Mouse (Mus musculus): ENCODE data around the gene Tmem229b. TPM values are rescaled to one million over a fixed set of nuclear protein-coding genes. Genes with fewer than 3 reads are reported as not detected.
"Not testable (repeated sequence)": the region's sequence is repeated elsewhere in the genome, so short reads cannot be mapped to it uniquely, and the experiment has no call there.

Gene Tmem229b
- total and polyA plus RNA-seq, 3 experiments = 3.2 to 4.2 (median 3.3) TPM

GRCm38 (mm10) chr12:78922977-78923376, 84.5 kb downstream of the Tmem229b start:
- H3K4me1 ChIP-seq (ENCODE audit: control insufficient read depth, insufficient read depth, low read length); intact Hi-C loops (cut with DNase I); H3K27me3 ChIP-seq (ENCODE audit: control insufficient read depth, insufficient read depth, low read length); H3K4me3 ChIP-seq; DNase-seq; H3K36me3 ChIP-seq (ENCODE audit: control insufficient read depth, insufficient read depth, low read length); H3K79me2 ChIP-seq (replicated peaks; ENCODE audit: control insufficient read depth, insufficient read depth, low read length); H3K9ac ChIP-seq (ENCODE audit: low read depth, low read length); H3K27ac ChIP-seq: not testable (repeated sequence)
- TF ChIP-seq CTCF (IDR thresholded peaks at IDR 0.05) = 0 out of 2 replicates have a peak, but pooled peaks have one; percentile 9

DNA sequence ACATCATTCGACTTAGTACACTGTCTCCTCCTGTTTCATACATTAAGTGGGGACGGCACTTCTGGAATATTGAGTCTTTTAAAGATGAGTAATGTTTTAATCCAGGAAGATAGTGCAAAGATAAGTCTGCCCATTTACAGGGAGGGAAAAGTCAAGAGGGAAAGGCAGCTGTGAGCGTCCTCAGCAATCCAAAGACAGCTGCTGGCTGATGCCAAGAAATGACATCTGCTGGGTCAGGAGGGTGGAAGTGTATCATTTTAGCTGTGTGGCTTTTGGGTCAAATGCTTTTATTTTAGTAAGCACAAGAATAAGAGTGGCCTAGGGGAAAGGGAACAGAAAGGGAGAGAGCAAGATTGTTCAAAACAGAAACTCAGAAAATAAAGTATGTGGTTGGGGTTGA, 85.4 kb downstream of the Tmem229b start:
- intact Hi-C loops (cut with DNase I) = no loop called here
- no peaks in the 10 kb centered on the region for H3K36me3 ChIP-seq (ENCODE audit: control insufficient read depth, insufficient read depth, low read length)
- no peak overlapping the region for H3K9ac ChIP-seq (ENCODE audit: low read depth, low read length)
- H3K4me1 ChIP-seq (ENCODE audit: control insufficient read depth, insufficient read depth, low read length) = peaks cover 1% of the 10 kb centered on the region; the same call in 1 of the 2 replicates
- H3K79me2 ChIP-seq (replicated peaks; ENCODE audit: control insufficient read depth, insufficient read depth, low read length) = no peaks in the 10 kb centered on the region
- H3K27me3 ChIP-seq (ENCODE audit: control insufficient read depth, insufficient read depth, low read length) = no peaks in the 10 kb centered on the region
- no peak overlapping the region for H3K27ac ChIP-seq
- no peak for DNase-seq
- TF ChIP-seq EP300 (IDR thresholded peaks at IDR 0.05; ENCODE audit: insufficient read depth, low read depth, low read length) = no peak
- TF ChIP-seq CTCF (IDR thresholded peaks at IDR 0.05) = no peak
- TF ChIP-seq POLR2A (IDR thresholded peaks at IDR 0.05; ENCODE audit: insufficient read depth, low read depth, low read length) = no peak
- H3K4me3 ChIP-seq = no peak overlapping the region
- WGBS = 62% methylated on average over 3 of the region's 3 CpGs

GRCm38 (mm10) chr12:78921421-78921820, 86.0 kb downstream of the Tmem229b start:
- H3K9ac ChIP-seq (ENCODE audit: low read depth, low read length) = no peak overlapping the region
- WGBS = 54% methylated on average over 4 of the region's 4 CpGs
- H3K4me3 ChIP-seq = no peak overlapping the region
- no peak for DNase-seq
- H3K27me3 ChIP-seq (ENCODE audit: control insufficient read depth, insufficient read depth, low read length) = no peaks in the 10 kb centered on the region
- H3K27ac ChIP-seq = no peak overlapping the region
- H3K79me2 ChIP-seq (replicated peaks; ENCODE audit: control insufficient read depth, insufficient read depth, low read length) = no peaks in the 10 kb centered on the region
- H3K4me1 ChIP-seq (ENCODE audit: control insufficient read depth, insufficient read depth, low read length) = peaks cover 1% of the 10 kb centered on the region; the same call in 1 of the 2 replicates
- H3K36me3 ChIP-seq (ENCODE audit: control insufficient read depth, insufficient read depth, low read length) = no peaks in the 10 kb centered on the region
- no peak for TF ChIP-seq POLR2A (IDR thresholded peaks at IDR 0.05; ENCODE audit: insufficient read depth, low read depth, low read length)
- TF ChIP-seq CTCF (IDR thresholded peaks at IDR 0.05) = no peak
- no peak for TF ChIP-seq EP300 (IDR thresholded peaks at IDR 0.05; ENCODE audit: insufficient read depth, low read depth, low read length)
- intact Hi-C loops (cut with DNase I) = no loop called here

GRCm38 (mm10) chr12:78919079-78919712, 88.2 kb downstream of the Tmem229b start:
- H3K36me3 ChIP-seq (ENCODE audit: control insufficient read depth, insufficient read depth, low read length) = no peaks in the 10 kb centered on the region
- no peaks in the 10 kb centered on the region for H3K27me3 ChIP-seq (ENCODE audit: control insufficient read depth, insufficient read depth, low read length)
- no peaks in the 10 kb centered on the region for H3K79me2 ChIP-seq (replicated peaks; ENCODE audit: control insufficient read depth, insufficient read depth, low read length)
- intact Hi-C loops (cut with DNase I) = loop anchor here (2.0 to 5.0 kb wide), 3 partner anchors 68 to 104 kb away; partner anchors contain the start of gene Tmem229b
- H3K4me3 ChIP-seq = no peak overlapping the region
- no peak overlapping the region for H3K27ac ChIP-seq
- TF ChIP-seq CTCF (IDR thresholded peaks at IDR 0.05) (peak; percentile 95), EP300 (IDR thresholded peaks at IDR 0.05; ENCODE audit: insufficient read depth, low read depth, low read length) (0 out of 2 replicates have a peak, but pooled peaks have one; percentile 69), POLR2A (IDR thresholded peaks at IDR 0.05; ENCODE audit: insufficient read depth, low read depth, low read length) (no peak)
- DNase-seq = peak; percentile 52 to 60
- WGBS = 19% methylated on average over 16 of the region's 16 CpGs
- peaks cover 1% of the 10 kb centered on the region; the same call in 1 of the 2 replicates for H3K4me1 ChIP-seq (ENCODE audit: control insufficient read depth, insufficient read depth, low read length)
- no peak overlapping the region for H3K9ac ChIP-seq (ENCODE audit: low read depth, low read length)

DNA sequence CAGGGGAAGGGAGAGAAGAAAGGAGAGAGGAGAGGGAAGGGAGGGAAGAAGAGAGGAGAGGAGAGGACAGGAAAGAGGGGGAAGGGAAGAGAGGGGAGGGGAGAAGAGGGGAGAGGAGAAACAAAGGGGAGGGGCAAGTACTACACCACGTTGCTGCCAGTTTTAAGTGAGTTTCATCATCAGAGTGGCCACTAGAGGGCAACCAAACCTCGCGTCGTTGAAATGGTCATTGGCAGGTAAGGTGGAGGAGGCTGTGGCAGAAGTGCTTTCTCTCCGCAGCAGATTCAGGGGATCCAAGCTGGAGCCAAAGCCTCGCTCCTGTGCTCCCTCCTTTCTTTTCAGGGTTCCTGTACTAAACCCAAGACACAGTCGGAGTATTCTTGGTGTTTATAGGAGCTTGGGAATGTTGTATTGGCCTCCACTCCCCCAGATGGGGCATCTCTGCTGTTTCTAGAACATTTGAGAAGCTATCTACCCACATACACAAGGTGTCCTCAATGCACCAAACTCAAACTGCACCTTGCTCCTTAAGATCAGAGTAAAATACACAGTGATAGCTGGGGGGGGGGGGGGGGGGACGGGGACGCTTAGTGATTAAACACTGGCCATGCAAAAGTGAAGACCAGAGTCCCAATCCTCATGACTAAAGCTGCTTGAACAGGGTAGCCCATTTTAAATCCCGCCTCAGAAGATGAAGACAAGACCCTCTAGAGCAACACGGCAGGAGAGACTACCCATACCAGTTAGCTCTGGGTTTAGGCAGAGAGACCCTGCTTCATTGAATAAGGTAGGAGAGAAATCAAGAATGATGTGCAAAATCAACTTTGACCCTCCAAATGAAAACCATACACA, 89.0 kb downstream of the Tmem229b start:
- Histone ChIP-seq H3K9ac (ENCODE audit: low read depth, low read length) (no peak overlapping the region), H3K79me2 (replicated peaks; ENCODE audit: control insufficient read depth, insufficient read depth, low read length) (no peaks in the 10 kb centered on the region), H3K4me1 (ENCODE audit: control insufficient read depth, insufficient read depth, low read length) (peaks cover 1% of the 10 kb centered on the region; the same call in 1 of the 2 replicates), H3K36me3 (ENCODE audit: control insufficient read depth, insufficient read depth, low read length) (no peaks in the 10 kb centered on the region), H3K27me3 (ENCODE audit: control insufficient read depth, insufficient read depth, low read length) (no peaks in the 10 kb centered on the region), H3K27ac (no peak overlapping the region), H3K4me3 (no peak overlapping the region)
- intact Hi-C loops (cut with DNase I) = loop anchor here (1.0 to 5.0 kb wide), 5 partner anchors 69 to 179 kb away; partner anchors contain the start of gene Tmem229b
- peak; percentile 89 for TF ChIP-seq CTCF (IDR thresholded peaks at IDR 0.05)
- TF ChIP-seq POLR2A (IDR thresholded peaks at IDR 0.05; ENCODE audit: insufficient read depth, low read depth, low read length) = no peak
- TF ChIP-seq EP300 (IDR thresholded peaks at IDR 0.05; ENCODE audit: insufficient read depth, low read depth, low read length) = peak; percentile 82
- peak; percentile 75 to 79 for DNase-seq
- 13% methylated on average over 11 of the region's 11 CpGs for WGBS

Measured in heart, adult 2 months (tissue).